Mouse (Mus musculus): Measurements from ENCODE around the gene Rptor. TPM values are rescaled to one million over a fixed set of nuclear protein-coding genes. Genes with fewer than 3 reads are reported as not detected.

The Rptor gene
- total and polyA plus RNA-seq, 3 experiments, result 33.9 to 34.9 TPM; not detected in 1

GRCm38 (mm10) chr11:119674835-119675234, 72.1 kb downstream of the Rptor start:
- no peak for TF ChIP-seq KAT2A (conservative IDR thresholded peaks at IDR 0.05; ENCODE audit: low read depth, low read length)
- peak; percentile 67; the same call in 1 of the 2 replicates for TF ChIP-seq RCOR1 (IDR thresholded peaks at IDR 0.05; ENCODE audit: low read depth, low read length)
- Histone ChIP-seq H3K4me1 (ENCODE audit: control insufficient read depth in 1 of 2, insufficient read depth in 2 of 2, low read length in 2 of 2) (peaks cover 22 to 34% of the 10 kb centered on the region in 2 experiments), H3K4me3 (ENCODE audit: control insufficient read depth in 1 of 2, insufficient read depth in 1 of 2, low read depth in 2 of 2, low read length in 2 of 2) (no peak overlapping the region), H3K9ac (ENCODE audit: control insufficient read depth, low read depth, low read length, poor library complexity, severe bottlenecking) (no peak overlapping the region), H3K79me2 (ENCODE audit: control insufficient read depth, insufficient read depth, low read length, poor library complexity) (peaks cover 29% of the 10 kb centered on the region), H3K9me3 (replicated peaks; ENCODE audit: insufficient read depth, low read length) (no peaks in the 10 kb centered on the region), H3K27ac (ENCODE audit: control insufficient read depth, low read depth, low read length) (no peak overlapping the region), H3K36me3 (ENCODE audit: control insufficient read depth in 1 of 2, insufficient read depth in 2 of 2, low read length in 2 of 2) (peaks cover 1 to 35% of the 10 kb centered on the region in 2 experiments; a peak in 3 of 4 replicates), H3K27me3 (ENCODE audit: control insufficient read depth in 1 of 2, insufficient read depth in 2 of 2, low read length in 2 of 2) (no peaks in the 10 kb centered on the region)
- no peak for DNase-seq (ENCODE audit: low read depth, low spot score)

DNA sequence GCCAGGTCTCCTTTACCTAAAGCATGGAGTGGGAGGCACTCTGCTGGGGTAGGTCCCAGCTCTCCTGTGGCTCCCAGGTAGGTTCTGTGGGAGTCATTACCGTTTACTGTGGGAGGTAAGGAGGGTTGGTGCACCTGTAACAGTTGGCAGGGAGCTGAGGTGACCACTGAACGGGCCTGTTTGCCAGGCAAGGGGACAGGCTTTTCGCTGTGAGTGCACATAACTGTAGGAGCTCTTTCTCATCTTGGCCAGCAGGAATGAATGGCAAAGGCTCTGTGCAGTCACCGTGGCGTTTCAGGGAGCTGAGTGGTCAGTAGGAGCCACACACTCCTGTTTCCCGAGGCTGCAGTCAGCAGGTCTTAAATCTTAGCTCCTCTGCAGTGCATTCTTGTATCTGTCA, 72.8 kb downstream of the Rptor start:
- Histone ChIP-seq H3K79me2 (ENCODE audit: control insufficient read depth, insufficient read depth, low read length, poor library complexity) (peaks cover 29% of the 10 kb centered on the region), H3K36me3 (ENCODE audit: control insufficient read depth in 1 of 2, insufficient read depth in 2 of 2, low read length in 2 of 2) (peaks cover 1 to 28% of the 10 kb centered on the region in 2 experiments; a peak in 3 of 4 replicates), H3K27ac (ENCODE audit: control insufficient read depth, low read depth, low read length) (no peak overlapping the region), H3K4me1 (ENCODE audit: control insufficient read depth in 1 of 2, insufficient read depth in 2 of 2, low read length in 2 of 2) (peaks cover 17 to 29% of the 10 kb centered on the region in 2 experiments), H3K9me3 (replicated peaks; ENCODE audit: insufficient read depth, low read length) (no peaks in the 10 kb centered on the region), H3K9ac (ENCODE audit: control insufficient read depth, low read depth, low read length, poor library complexity, severe bottlenecking) (no peak overlapping the region), H3K27me3 (ENCODE audit: control insufficient read depth in 1 of 2, insufficient read depth in 2 of 2, low read length in 2 of 2) (no peaks in the 10 kb centered on the region), H3K4me3 (ENCODE audit: control insufficient read depth in 1 of 2, insufficient read depth in 1 of 2, low read depth in 2 of 2, low read length in 2 of 2) (no peak overlapping the region)
- DNase-seq (ENCODE audit: low read depth, low spot score), result no peak
- TF ChIP-seq ZC3H11A (IDR thresholded peaks at IDR 0.05; ENCODE audit: low read depth, low read length) (no peak), POLR2AphosphoS5 (IDR thresholded peaks at IDR 0.05; ENCODE audit: borderline replicate concordance, low read depth, low read length) (no peak), ZNF384 (IDR thresholded peaks at IDR 0.05; ENCODE audit: low read depth, low read length) (no peak), MEF2A (IDR thresholded peaks at IDR 0.05; ENCODE audit: extremely low read depth, insufficient replicate concordance, low read depth, low read length, poor library complexity, severe bottlenecking) (no peak), GATA1 (IDR thresholded peaks at IDR 0.05; ENCODE audit: low read depth, low read length) (no peak), E2F4 (IDR thresholded peaks at IDR 0.05; ENCODE audit: borderline replicate concordance, low read depth, low read length) (no peak), NELFE (IDR thresholded peaks at IDR 0.05; ENCODE audit: low read depth, low read length) (no peak), CHD2 (IDR thresholded peaks at IDR 0.05; ENCODE audit: low read length) (no peak), MAFK (IDR thresholded peaks at IDR 0.05; ENCODE audit: borderline replicate concordance, low read depth, low read length) (no peak), JUND (IDR thresholded peaks at IDR 0.05; ENCODE audit: low read depth, low read length) (no peak), TAL1 (IDR thresholded peaks at IDR 0.05; ENCODE audit: low read length) (no peak), UBTF (IDR thresholded peaks at IDR 0.05; ENCODE audit: borderline replicate concordance, insufficient read depth, low read depth, low read length) (no peak), MXI1 (IDR thresholded peaks at IDR 0.05; ENCODE audit: low read depth, low read length) (no peak), MAX (IDR thresholded peaks at IDR 0.05; ENCODE audit: low read length) (no peak), CTCF (IDR thresholded peaks at IDR 0.05 in 2 of 3, conservative IDR thresholded peaks at IDR 0.05 in 1 of 3; ENCODE audit: control insufficient read depth in 1 of 3, insufficient read depth in 1 of 3, low read depth in 2 of 3, low read length in 3 of 3, poor library complexity in 1 of 3, severe bottlenecking in 1 of 3) (no peak), ETS1 (IDR thresholded peaks at IDR 0.05; ENCODE audit: low read depth, low read length) (no peak), POLR2A (IDR thresholded peaks at IDR 0.05; ENCODE audit: control insufficient read depth in 1 of 2, insufficient read depth in 1 of 2, low read depth in 1 of 2, low read length in 2 of 2, poor library complexity in 1 of 2) (no peak), USF1 (IDR thresholded peaks at IDR 0.05; ENCODE audit: low read depth, low read length) (no peak), SIN3A (IDR thresholded peaks at IDR 0.05; ENCODE audit: low read length) (no peak), GABPA (IDR thresholded peaks at IDR 0.05; ENCODE audit: low read depth, low read length) (no peak)

Data from MEL (cell line).